Mouse (Mus musculus): ENCODE results near the gene Gm5244.

- TF ChIP-seq CTCF (IDR thresholded peaks at IDR 0.05; ENCODE audit: insufficient read depth, low read length) = no peak
- TF ChIP-seq POLR2A (IDR thresholded peaks at IDR 0.05; ENCODE audit: borderline replicate concordance, extremely low read depth, low read depth, low read length) = no peak
Measured at GRCm38 (mm10) chr19:12883555-12883954, 37.1 kb downstream of the Gm5244 start, which contains the start of gene Olfr1445.

All from lung, adult 2 months (tissue).